Mouse (Mus musculus) stomach, postnatal 0 days (tissue): ENCODE measurements at regions not wholly inside any gene's neighbourhood (a gene's known extent, or its start where the extent isn't known, plus 50 kb on each side); places are given as distances from the start of the nearest gene placed in this dataset.

ENCODE experiments used
- ATAC-seq: fragments of 200-750 bp; cut with Nextera tagmentation; 2 replicates; pipeline ENCODE4 v1.8.0; 2017; ENCODE audit not compliant: low FRiP score, low TSS enrichment
- DNase-seq: peaks from one replicate; pipeline ENCODE4 v3.0.0-alpha.2; 2016; ENCODE audit warnings: low spot score
- H3K27ac ChIP-seq: fragments of 300-500 bp; sonication (generic); replicated peaks from 2 replicates; pipeline ENCODE4 v1.5.1; 2014; ENCODE audit warnings: mild to moderate bottlenecking, control low read depth
- H3K27me3 ChIP-seq: fragments of 300-500 bp; sonication (generic); 2 replicates; pipeline ENCODE4 v1.6.1; 2014; ENCODE audit warnings: low read length; ENCODE audit not compliant: control insufficient read depth, insufficient read depth
- H3K36me3 ChIP-seq: fragments of 300-500 bp; sonication (generic); 2 replicates; pipeline ENCODE4 v1.6.1; 2014; ENCODE audit warnings: low read length, mixed read lengths; ENCODE audit not compliant: control insufficient read depth, insufficient read depth
- H3K4me1 ChIP-seq: fragments of 300-500 bp; sonication (generic); replicated peaks from 2 replicates; pipeline ENCODE4 v1.6.1; 2014; ENCODE audit warnings: antibody characterized with exemption; ENCODE audit not compliant: control insufficient read depth, insufficient read depth
- H3K4me2 ChIP-seq: fragments of 300-500 bp; sonication (generic); replicated peaks from 2 replicates; pipeline ENCODE4 v1.6.1; 2014; ENCODE audit warnings: low read depth, mild to moderate bottlenecking, control low read depth, moderate library complexity
- H3K4me3 ChIP-seq: fragments of 300-500 bp; sonication (generic); 2 replicates; pipeline ENCODE4 v1.5.1; 2014; ENCODE audit warnings: low read depth, low read length, control low read depth
- H3K9ac ChIP-seq: fragments of 300-500 bp; sonication (generic); 2 replicates; pipeline ENCODE4 v1.6.1; 2014; ENCODE audit warnings: mild to moderate bottlenecking, low read length, control low read depth, mixed read lengths
- H3K9me3 ChIP-seq: fragments of 300-500 bp; sonication (generic); 2 replicates; pipeline ENCODE4 v1.6.1; 2016; ENCODE audit warnings: low read length; ENCODE audit not compliant: control insufficient read depth
- CTCF ChIP-seq: IDR thresholded peaks from 2 replicates; pipeline ENCODE4 v1.5.1; 2016; ENCODE audit warnings: antibody characterized with exemption, low read depth, mild to moderate bottlenecking, moderate library complexity
- EP300 ChIP-seq: optimal IDR thresholded peaks from 2 replicates; pipeline ENCODE3; 2016; ENCODE audit warnings: antibody characterized with exemption
- WGBS: fragments of 180-500 bp; shearing (Covaris S2); extraction: QIAGEN DNeasy Blood & Tissue Kit; methylation state at CpG from one replicate; pipeline ENCODE4 v1.1.7; 2014; 5-methylcytosine and 5-hydroxymethylcytosine counted together

DNA sequence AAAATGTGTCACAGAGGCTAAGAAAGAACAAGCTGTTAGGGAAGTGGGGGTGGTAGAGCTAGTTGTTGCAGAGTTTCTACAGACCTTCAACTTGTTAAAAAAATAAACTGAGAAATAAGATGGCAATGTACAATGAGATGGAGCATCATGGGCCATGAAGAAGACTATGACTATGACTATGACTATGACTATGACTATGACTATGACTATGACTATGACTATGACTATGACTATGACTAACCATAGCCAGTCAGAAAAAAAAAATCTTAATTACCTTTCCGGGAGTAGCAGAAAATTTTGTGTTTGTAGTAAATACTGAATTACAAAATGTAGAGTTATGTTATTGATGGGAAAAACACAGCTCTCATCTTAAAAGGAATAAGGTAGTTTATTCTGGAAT, 203.2 kb downstream of the Calcrl start:
- WGBS: 97% methylated on average over 1 of the region's 1 CpGs
- TF ChIP-seq CTCF (no peak), EP300 (no peak)
- no peak overlapping the region for H3K27ac ChIP-seq
- no peak overlapping the region for H3K9ac ChIP-seq
- DNase-seq (no peak), ATAC-seq (no peak)
- no peaks in the 10 kb centered on the region for H3K4me1 ChIP-seq
- H3K4me3 ChIP-seq: no peak overlapping the region
- H3K27me3 ChIP-seq: no peaks in the 10 kb centered on the region
- H3K36me3 ChIP-seq: no peaks in the 10 kb centered on the region
- H3K4me2 ChIP-seq: no peak overlapping the region
- no peaks in the 10 kb centered on the region for H3K9me3 ChIP-seq

DNA sequence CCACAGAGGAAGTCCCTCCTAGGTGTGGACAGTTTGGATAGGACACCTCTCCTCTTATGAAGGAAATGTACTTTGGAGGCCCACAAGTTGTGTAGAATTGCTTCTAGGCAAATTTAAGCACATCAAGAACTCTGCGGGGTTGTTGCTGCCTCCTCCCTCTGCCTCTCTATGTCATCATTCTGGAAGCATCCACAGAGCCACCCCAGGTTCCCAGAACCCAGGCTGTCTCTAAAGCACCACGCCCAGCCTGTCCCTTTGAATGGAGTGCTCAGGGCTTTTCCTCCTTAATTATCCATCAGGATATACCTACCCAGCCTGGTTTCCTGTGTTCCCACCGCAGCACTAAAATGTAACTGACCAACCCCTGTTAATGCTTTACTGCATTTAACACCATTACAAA, 195.4 kb downstream of the Calcrl start:
- no peak overlapping the region for H3K4me2 ChIP-seq
- no peak for DNase-seq

DNA sequence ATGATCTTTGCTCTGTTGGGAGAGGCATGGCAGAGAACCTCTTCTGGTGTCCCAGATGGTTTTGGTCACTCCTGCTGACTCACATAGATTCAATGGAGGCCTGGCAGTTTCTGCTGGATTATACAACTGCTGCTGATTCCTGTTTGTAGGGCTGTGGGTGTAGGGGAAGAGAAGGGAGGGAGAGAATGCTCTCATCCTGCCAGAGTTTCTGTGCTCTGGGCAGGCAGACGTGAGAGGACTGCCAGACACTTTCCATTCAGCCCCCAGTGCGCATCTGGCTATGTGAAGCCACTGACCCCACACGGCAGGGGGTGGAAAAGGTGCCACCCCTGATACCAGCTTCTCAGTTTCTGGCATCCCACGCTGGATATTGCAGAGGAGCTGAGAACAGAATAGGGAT, 189.6 kb downstream of the Calcrl start:
- Histone ChIP-seq H3K9me3 (no peaks in the 10 kb centered on the region), H3K4me3 (no peak overlapping the region), H3K4me2 (no peak overlapping the region), H3K9ac (no peak overlapping the region), H3K36me3 (no peaks in the 10 kb centered on the region), H3K27me3 (no peaks in the 10 kb centered on the region), H3K27ac (no peak overlapping the region), H3K4me1 (no peaks in the 10 kb centered on the region)
- 84% methylated on average over 4 of the region's 4 CpGs for WGBS
- TF ChIP-seq EP300: no peak
- TF ChIP-seq CTCF: no peak
- ATAC-seq (no peak), DNase-seq (no peak)

More for the DNA sequence above, 195.4 kb downstream of the Calcrl start:
- H3K9me3 ChIP-seq: no peaks in the 10 kb centered on the region
- no peak overlapping the region for H3K4me3 ChIP-seq
- H3K4me1 ChIP-seq: no peaks in the 10 kb centered on the region
- no peaks in the 10 kb centered on the region for H3K27me3 ChIP-seq
- no peaks in the 10 kb centered on the region for H3K36me3 ChIP-seq
- WGBS: 70% methylated on average over 3 of the region's 3 CpGs
- TF ChIP-seq CTCF (no peak), EP300 (no peak)
- no peak for ATAC-seq
- H3K27ac ChIP-seq: no peak overlapping the region
- no peak overlapping the region for H3K9ac ChIP-seq

DNA sequence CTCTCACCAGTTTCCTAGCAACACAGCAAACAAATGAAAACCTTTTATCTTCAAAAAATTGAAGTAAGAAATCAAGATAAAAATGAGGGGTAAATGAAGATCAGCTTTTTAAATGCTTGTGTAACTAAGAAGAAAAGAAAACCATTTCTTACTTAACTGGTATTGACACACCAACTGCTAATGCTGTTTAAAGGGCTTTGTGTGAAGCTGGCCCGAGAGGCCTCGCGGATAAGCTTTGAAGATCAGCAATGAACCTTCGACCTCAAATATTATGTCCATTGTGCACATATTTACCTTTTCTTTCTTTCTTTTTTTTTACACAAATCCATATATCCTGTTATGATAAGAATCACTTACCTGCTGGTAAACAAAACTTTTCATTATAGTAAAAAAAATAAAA, 184.0 kb downstream of the Calcrl start:
- TF ChIP-seq EP300: no peak
- Histone ChIP-seq H3K9ac (no peak overlapping the region), H3K4me1 (no peaks in the 10 kb centered on the region), H3K4me3 (no peak overlapping the region), H3K4me2 (no peak overlapping the region), H3K27me3 (no peaks in the 10 kb centered on the region), H3K27ac (no peak overlapping the region), H3K9me3 (no peaks in the 10 kb centered on the region), H3K36me3 (no peaks in the 10 kb centered on the region)
- WGBS: 41% methylated on average over 4 of the region's 4 CpGs
- ATAC-seq (no peak), DNase-seq (no peak)

DNA sequence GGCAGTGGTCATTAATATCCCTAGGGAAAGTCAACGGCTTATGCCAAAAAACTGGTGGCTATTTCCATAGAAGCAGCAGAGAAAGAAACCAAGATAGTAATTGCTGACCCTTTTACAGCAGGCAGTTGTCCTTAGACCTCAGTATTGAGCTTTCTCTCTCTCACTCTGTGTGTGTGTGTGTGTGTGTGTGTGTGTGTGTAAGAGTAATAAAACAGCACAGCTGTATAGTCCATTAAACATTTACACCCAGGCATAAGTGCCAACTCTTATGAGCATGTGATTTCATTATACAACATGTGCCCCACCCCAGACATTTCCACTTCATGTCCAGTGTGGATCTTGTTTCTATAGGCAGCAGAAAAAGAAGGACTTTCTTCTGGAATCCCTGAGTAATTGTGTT, 183.2 kb downstream of the Calcrl start:
- no peak overlapping the region for H3K27ac ChIP-seq
- H3K4me3 ChIP-seq: no peak overlapping the region
- DNase-seq (no peak), ATAC-seq (no peak)
- H3K9ac ChIP-seq: no peak overlapping the region
- H3K36me3 ChIP-seq: no peaks in the 10 kb centered on the region
- TF ChIP-seq CTCF (no peak), EP300 (no peak)
- no peaks in the 10 kb centered on the region for H3K9me3 ChIP-seq
- no peak overlapping the region for H3K4me2 ChIP-seq
- no peaks in the 10 kb centered on the region for H3K4me1 ChIP-seq
- 7% methylated on average over 1 of the region's 1 CpGs for WGBS
- no peaks in the 10 kb centered on the region for H3K27me3 ChIP-seq

DNA sequence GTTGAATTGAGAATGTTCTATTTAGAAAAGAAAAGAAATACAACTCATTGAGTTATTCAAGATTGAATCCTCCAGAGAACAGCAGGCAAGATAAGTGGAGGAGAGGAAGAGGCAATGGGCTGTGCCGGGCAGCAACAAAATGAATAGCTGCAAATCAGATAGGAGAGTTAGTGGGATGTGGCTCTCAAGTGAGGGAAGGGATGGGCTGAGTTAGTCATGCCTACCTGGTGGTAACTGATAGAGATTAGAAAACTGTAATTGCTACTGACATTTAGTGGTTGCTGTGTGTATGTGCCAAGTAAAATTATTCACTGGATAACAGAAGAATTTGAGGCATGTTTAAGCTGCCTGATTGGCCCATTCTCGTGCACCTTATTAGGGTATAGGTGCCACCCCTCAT, 179.3 kb downstream of the Calcrl start:
- DNase-seq: no peak
- no peak overlapping the region for H3K4me2 ChIP-seq
- H3K4me1 ChIP-seq: no peaks in the 10 kb centered on the region
- no peak for ATAC-seq
- no peaks in the 10 kb centered on the region for H3K9me3 ChIP-seq
- TF ChIP-seq CTCF (no peak), EP300 (no peak)
- WGBS: 73% methylated on average over 2 of the region's 2 CpGs
- no peaks in the 10 kb centered on the region for H3K27me3 ChIP-seq
- no peaks in the 10 kb centered on the region for H3K36me3 ChIP-seq
- H3K9ac ChIP-seq: no peak overlapping the region
- H3K4me3 ChIP-seq: no peak overlapping the region
- no peak overlapping the region for H3K27ac ChIP-seq
